Mouse (Mus musculus): ENCODE results near the gene Gstm2. TPM values are rescaled to one million over a fixed set of nuclear protein-coding genes. Genes with fewer than 3 reads are reported as not detected.
"Not testable (repeated sequence)": the region's sequence is repeated elsewhere in the genome, so short reads cannot be mapped to it uniquely, and the experiment has no call there.

Gene Gstm2
- 5.9 and 6.1 TPM in 2 replicates for polyA plus RNA-seq (2015; fragmentation: Nextera tagmentation; extraction: Ambion mirVana)

GRCm38 (mm10) chr3:107986041-107986562 is at the start of gene Gstm2:
TSS of gene Gstm2 (minus strand) at chr3:107986453.
- Histone ChIP-seq H3K27me3 (no peaks in the 10 kb centered on the region), H3K4me1 (replicated peaks) (no peaks in the 10 kb centered on the region; the same call in 1 of the 2 replicates), H3K9me3 (replicated peaks) (no peaks in the 10 kb centered on the region), H3K27ac (no peak within 1 kb of the TSS), H3K4me3 (replicated peaks) (no peak within 1 kb of the TSS), H3K36me3 (no peaks in the 10 kb centered on the region), H3K9ac (no peak within 1 kb of the TSS), H3K4me2 (no peak within 1 kb of the TSS)
- WGBS (ENCODE audit: insufficient replicate concordance), result 41% methylated on average over 8 of the region's 8 CpGs
- ATAC-seq (ENCODE audit: low read depth), result 0 out of 2 replicates have a peak, but pooled peaks have one; percentile 26
- DNase-seq, result no peak

DNA sequence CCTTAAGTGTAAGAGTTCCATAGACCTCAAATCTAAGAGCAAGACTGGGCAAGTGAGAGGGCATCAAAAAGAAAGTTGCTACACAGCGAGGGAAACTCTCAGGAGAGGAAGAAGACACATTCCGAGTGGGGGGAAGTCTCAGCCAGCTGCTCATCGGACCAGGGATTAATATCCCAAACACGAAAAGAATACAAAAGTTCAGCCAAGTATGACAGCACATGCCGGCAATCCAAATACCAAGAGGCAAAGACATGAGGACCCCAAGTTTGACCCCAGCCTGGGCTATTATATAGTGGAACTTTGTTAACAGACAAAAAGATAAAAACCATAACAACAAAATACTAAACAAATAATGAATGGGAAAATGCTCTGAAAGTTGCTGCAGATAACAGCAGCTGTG is 46.9 kb upstream of the Gstm2 start:
- DNase-seq (no peak), ATAC-seq (ENCODE audit: low read depth) (no peak)
- Histone ChIP-seq H3K27ac (no peak overlapping the region), H3K4me2 (no peak overlapping the region), H3K4me1 (replicated peaks) (peaks cover 12% of the 10 kb centered on the region; the same call in 1 of the 2 replicates), H3K4me3 (replicated peaks) (no peak overlapping the region), H3K27me3 (no peaks in the 10 kb centered on the region), H3K9ac (no peak overlapping the region), H3K9me3 (replicated peaks) (no peaks in the 10 kb centered on the region), H3K36me3 (no peaks in the 10 kb centered on the region)
- WGBS (ENCODE audit: insufficient replicate concordance), result 62% methylated on average over 5 of the region's 5 CpGs

DNA sequence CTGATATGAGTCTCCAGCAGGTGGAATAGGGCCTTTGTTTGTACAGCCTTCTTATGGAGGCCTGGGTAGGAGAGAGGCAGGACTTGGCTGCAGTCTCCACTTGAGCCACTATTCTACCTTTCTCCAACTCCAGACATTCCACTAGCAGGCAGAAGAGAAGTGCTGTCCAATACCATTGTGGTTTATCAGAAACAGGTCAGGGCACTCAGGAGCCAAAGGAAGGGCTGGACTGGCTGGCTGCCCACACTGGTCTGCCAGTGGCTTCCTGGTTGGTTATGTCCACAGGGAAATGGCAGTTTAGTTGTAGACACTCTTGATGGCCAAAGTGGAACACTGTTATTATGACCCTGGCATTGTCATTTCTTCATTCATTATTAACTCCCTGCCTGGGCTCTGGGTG is 45.9 kb upstream of the Gstm2 start:
- Histone ChIP-seq H3K27ac (no peak overlapping the region), H3K4me1 (replicated peaks) (peaks cover 12% of the 10 kb centered on the region; the same call in 1 of the 2 replicates), H3K9ac (no peak overlapping the region), H3K27me3 (no peaks in the 10 kb centered on the region), H3K4me2 (no peak overlapping the region), H3K4me3 (replicated peaks) (no peak overlapping the region), H3K9me3 (replicated peaks) (no peaks in the 10 kb centered on the region), H3K36me3 (no peaks in the 10 kb centered on the region)
- ATAC-seq (ENCODE audit: low read depth) (no peak), DNase-seq (no peak)

- H3K4me2 ChIP-seq, result no peak overlapping the region
- no peak overlapping the region for H3K4me3 ChIP-seq (replicated peaks)
- ATAC-seq (ENCODE audit: low read depth) (no peak), DNase-seq (no peak)
- peak overlapping the region; percentile 15; the same call in 1 of the 2 replicates for H3K27ac ChIP-seq
- H3K36me3 ChIP-seq, result no peaks in the 10 kb centered on the region
- H3K9ac ChIP-seq, result no peak overlapping the region
- 0 out of 2 replicates have a peak, but pooled peaks cover 3% of the 10 kb centered on the region for H3K27me3 ChIP-seq
- 68% methylated on average over 4 of the region's 4 CpGs for WGBS (ENCODE audit: insufficient replicate concordance)
- H3K9me3 ChIP-seq (replicated peaks), result no peaks in the 10 kb centered on the region
- H3K4me1 ChIP-seq (replicated peaks), result peaks cover 22% of the 10 kb centered on the region
Measured at GRCm38 (mm10) chr3:108028641-108029365, 42.5 kb upstream of the Gstm2 start.

- no peak for DNase-seq
- no peak for ATAC-seq (ENCODE audit: low read depth)
Measured at GRCm38 (mm10) chr3:108026597-108026996, 40.3 kb upstream of the Gstm2 start.

GRCm38 (mm10) chr3:108026049-108026448 is 39.8 kb upstream of the Gstm2 start:
- no peak overlapping the region for H3K4me2 ChIP-seq
- no peak overlapping the region for H3K4me3 ChIP-seq (replicated peaks)
- H3K9ac ChIP-seq, result no peak overlapping the region
- peaks cover 33% of the 10 kb centered on the region for H3K4me1 ChIP-seq (replicated peaks)
- 0 out of 2 replicates have a peak, but pooled peaks cover 3% of the 10 kb centered on the region for H3K27me3 ChIP-seq
- H3K27ac ChIP-seq, result peak overlapping the region; percentile 36; the same call in 1 of the 2 replicates
- 34% methylated on average over 5 of the region's 5 CpGs for WGBS (ENCODE audit: insufficient replicate concordance)
- no peaks in the 10 kb centered on the region for H3K9me3 ChIP-seq (replicated peaks)
- no peak for ATAC-seq (ENCODE audit: low read depth)
- no peak for DNase-seq
- no peaks in the 10 kb centered on the region for H3K36me3 ChIP-seq

More at GRCm38 (mm10) chr3:108026597-108026996, 40.3 kb upstream of the Gstm2 start:
- Histone ChIP-seq H3K4me3 (replicated peaks) (no peak overlapping the region), H3K36me3 (no peaks in the 10 kb centered on the region), H3K9ac (no peak overlapping the region), H3K4me2 (no peak overlapping the region), H3K27me3 (0 out of 2 replicates have a peak, but pooled peaks cover 3% of the 10 kb centered on the region), H3K9me3 (replicated peaks) (no peaks in the 10 kb centered on the region), H3K4me1 (replicated peaks) (peaks cover 33% of the 10 kb centered on the region), H3K27ac (peak overlapping the region; percentile 36; the same call in 1 of the 2 replicates)
- WGBS (ENCODE audit: insufficient replicate concordance), result 66% methylated on average over 1 of the region's 1 CpGs

GRCm38 (mm10) chr3:108025318-108025717 is 39.1 kb upstream of the Gstm2 start:
- 47% methylated on average over 4 of the region's 4 CpGs for WGBS (ENCODE audit: insufficient replicate concordance)
- Histone ChIP-seq H3K27ac (peak overlapping the region; percentile 64), H3K27me3 (0 out of 2 replicates have a peak, but pooled peaks cover 3% of the 10 kb centered on the region), H3K36me3 (no peaks in the 10 kb centered on the region), H3K9ac (no peak overlapping the region), H3K4me1 (replicated peaks) (peaks cover 33% of the 10 kb centered on the region), H3K4me2 (no peak overlapping the region), H3K4me3 (replicated peaks) (no peak overlapping the region), H3K9me3 (replicated peaks) (no peaks in the 10 kb centered on the region)
- DNase-seq (no peak), ATAC-seq (ENCODE audit: low read depth) (peak; percentile 72)

GRCm38 (mm10) chr3:108022650-108023049 is 36.4 kb upstream of the Gstm2 start:
- Histone ChIP-seq H3K4me1 (replicated peaks) (peaks cover 38% of the 10 kb centered on the region), H3K4me3 (replicated peaks) (no peak overlapping the region), H3K36me3 (no peaks in the 10 kb centered on the region), H3K27ac (no peak overlapping the region), H3K9ac (no peak overlapping the region), H3K9me3 (replicated peaks) (no peaks in the 10 kb centered on the region), H3K27me3 (0 out of 2 replicates have a peak, but pooled peaks cover 3% of the 10 kb centered on the region), H3K4me2 (no peak overlapping the region)
- no peak for ATAC-seq (ENCODE audit: low read depth)
- 53% methylated on average over 6 of the region's 6 CpGs for WGBS (ENCODE audit: insufficient replicate concordance)
- no peak for DNase-seq

- H3K9ac ChIP-seq; H3K27ac ChIP-seq; H3K4me2 ChIP-seq; DNase-seq; H3K4me3 ChIP-seq (replicated peaks); H3K9me3 ChIP-seq (replicated peaks); ATAC-seq (ENCODE audit: low read depth); H3K36me3 ChIP-seq; H3K27me3 ChIP-seq: not testable (repeated sequence)
- WGBS (ENCODE audit: insufficient replicate concordance), result 58% methylated on average over 11 of the region's 11 CpGs
- peaks cover 33% of the 10 kb centered on the region for H3K4me1 ChIP-seq (replicated peaks)
Measured at GRCm38 (mm10) chr3:108020351-108021022, 34.2 kb upstream of the Gstm2 start.

- H3K9ac ChIP-seq; H3K27ac ChIP-seq; H3K4me2 ChIP-seq; H3K9me3 ChIP-seq (replicated peaks); ATAC-seq (ENCODE audit: low read depth); H3K27me3 ChIP-seq; DNase-seq; H3K36me3 ChIP-seq; H3K4me3 ChIP-seq (replicated peaks): not testable (repeated sequence)
- WGBS (ENCODE audit: insufficient replicate concordance), result 61% methylated on average over 3 of the region's 3 CpGs
- H3K4me1 ChIP-seq (replicated peaks), result peaks cover 33% of the 10 kb centered on the region
Measured at GRCm38 (mm10) chr3:108019226-108019625, 33.0 kb upstream of the Gstm2 start.

GRCm38 (mm10) chr3:108018190-108018820 is 32.1 kb upstream of the Gstm2 start:
- H3K27me3 ChIP-seq, result no peaks in the 10 kb centered on the region
- peak overlapping the region; percentile 56 for H3K4me3 ChIP-seq (replicated peaks)
- peak overlapping the region; percentile 76 for H3K27ac ChIP-seq
- H3K4me1 ChIP-seq (replicated peaks), result peaks cover 31% of the 10 kb centered on the region
- H3K36me3 ChIP-seq, result no peaks in the 10 kb centered on the region
- no peak for DNase-seq
- peak overlapping the region; percentile 55 for H3K9ac ChIP-seq
- ATAC-seq (ENCODE audit: low read depth), result no peak
- 17% methylated on average over 14 of the region's 14 CpGs for WGBS (ENCODE audit: insufficient replicate concordance)
- H3K4me2 ChIP-seq, result peak overlapping the region; percentile 72
- no peaks in the 10 kb centered on the region for H3K9me3 ChIP-seq (replicated peaks)

Measured in liver, embryonic 13.5 days (tissue).